Mouse (Mus musculus): ENCODE results near the gene Ostn.

Ostn gene

DNA sequence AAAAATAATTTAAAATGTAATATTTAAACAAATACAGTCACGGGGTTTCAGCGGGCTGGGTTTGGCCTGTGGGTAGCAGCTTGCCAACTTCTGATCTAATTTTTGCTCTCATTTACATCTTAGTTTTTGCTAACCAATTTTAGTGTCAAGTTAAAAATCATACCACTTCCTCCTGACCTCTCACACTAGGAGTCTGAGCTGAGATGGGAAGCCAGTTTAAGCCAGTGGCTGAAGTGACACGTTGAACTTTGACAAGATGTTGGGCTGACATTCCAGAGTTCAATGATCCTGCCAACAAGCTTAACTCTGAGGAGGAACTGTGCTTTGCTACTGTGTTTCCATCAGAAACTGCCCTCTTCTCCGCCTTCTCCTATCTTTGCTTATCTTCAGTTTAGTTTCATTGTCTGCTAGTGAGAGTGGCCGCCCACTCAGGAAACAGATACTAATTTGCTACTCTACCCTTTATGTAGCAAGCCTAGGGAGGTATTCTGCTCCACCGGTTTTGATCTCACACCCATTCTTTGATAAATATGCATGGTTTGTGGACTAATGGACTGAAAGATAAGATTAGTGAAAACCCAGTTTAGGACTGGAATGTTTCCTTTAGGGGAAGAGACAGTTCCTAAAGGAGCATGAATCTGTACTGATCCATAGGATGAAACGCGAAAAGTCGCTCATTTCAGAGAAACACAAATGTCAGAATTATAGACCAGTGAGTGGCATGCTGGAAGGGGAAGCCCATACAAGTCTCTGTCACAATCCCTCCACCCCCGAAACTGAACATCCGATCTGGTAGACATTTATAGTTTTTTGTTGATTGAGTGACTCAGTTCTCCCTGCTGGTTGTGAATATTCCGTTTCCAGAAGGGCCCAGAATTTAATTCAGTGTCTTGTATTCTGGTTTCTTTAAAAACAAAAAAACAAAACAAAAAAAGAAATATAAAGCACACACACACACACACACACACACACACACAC is 80.6 kb downstream of the Ostn start:
- peak; percentile 6 for DNase-seq (ENCODE audit: low spot score)

DNA sequence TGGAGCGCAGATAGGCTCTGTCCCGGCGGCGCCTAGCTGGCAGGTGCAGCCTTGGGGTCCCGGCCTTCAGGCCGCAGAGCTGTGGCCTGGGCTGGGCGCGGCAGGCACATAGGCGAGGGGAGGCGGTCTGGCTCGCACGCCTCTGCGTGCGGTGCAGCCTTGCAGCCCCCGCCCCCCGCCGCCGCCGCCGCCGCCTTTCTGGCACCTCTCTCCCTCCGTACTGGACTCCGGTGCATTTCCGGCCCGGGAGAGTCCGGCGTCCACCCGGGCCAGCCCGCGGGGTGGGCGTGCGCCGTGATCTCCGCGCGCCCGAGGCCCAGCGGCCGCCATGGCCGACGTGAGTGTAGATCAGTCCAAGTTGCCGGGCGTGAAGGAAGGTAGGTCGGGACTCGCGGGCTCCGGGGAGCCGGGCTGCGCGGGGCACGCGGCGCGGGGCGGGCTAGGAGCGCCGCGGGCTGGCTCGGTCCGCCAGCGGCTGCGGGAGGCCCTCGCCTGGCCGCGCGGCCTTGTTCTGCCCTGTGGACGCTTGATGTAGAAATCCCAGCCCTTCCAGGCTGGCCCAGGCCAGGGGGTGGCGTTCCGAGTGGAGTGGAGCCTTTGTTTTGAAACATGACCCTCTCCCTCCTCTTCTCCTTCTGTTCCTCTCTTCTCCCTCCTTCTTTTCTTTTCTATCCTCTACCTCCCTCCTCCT is 81.6 kb downstream of the Ostn start, which contains the start of gene Ccdc50:
Gene Ccdc50 (plus strand): TSS at position 109 of the 691 bp plus-strand sequence.
- DNase-seq (ENCODE audit: low spot score) = peak; percentile 84

DNA sequence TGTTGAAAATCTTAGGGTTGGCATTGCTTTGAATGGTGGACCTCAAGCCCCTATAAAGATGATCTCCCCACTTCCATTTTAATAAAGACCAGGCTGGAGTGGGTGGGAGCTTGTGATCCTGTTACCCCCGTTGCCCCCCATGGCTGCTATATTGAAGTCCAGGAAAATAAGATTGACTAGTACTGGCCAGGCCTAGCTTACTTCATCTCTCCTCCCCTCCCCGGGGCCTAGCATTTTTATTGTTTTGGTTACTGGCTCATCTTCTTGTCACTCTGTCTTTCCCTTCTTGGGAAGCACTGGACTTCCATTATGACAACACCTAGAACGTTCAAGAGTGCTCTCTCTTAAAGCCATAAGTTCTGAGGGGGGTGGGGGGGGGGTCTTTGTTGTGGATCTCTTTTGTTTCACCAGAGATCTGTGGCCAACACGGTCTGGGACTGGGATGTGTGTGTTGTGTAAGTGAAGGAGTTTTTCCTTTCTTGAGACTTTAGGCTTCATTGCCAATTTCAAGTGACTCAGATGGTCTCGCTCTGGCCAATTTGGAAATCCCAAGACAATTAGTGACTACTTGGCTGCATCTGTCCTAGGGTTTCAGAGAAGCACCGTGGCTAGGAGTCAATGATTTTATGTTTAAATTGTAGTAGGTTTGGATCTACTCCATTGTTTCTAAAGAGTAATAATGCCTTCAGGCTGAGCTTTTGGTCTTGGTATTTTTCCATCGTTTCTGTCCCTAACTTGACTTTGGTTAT is 82.4 kb downstream of the Ostn start:
- DNase-seq (ENCODE audit: low spot score) = peak; percentile 10

DNA sequence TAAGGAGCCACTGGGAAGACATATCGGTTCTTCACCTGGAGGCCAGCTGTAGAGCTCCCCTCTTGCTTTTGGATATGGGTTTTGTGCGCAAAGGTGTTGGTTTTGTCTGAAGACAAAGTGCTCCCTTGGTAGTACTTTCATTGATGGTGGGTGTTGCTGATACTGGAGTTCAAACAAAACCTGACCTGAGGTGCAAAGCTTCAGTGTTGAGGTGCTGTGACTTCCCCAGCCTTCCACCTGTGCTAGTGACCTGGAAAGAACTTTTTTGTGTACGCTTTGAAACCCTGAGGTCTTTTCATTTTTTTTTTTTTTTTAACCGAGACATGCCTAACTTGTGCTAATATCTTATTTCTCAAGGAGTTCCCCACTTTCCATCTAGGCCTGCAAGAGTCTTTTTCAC is 83.0 kb downstream of the Ostn start:
- no peak for DNase-seq (ENCODE audit: low spot score)

DNA sequence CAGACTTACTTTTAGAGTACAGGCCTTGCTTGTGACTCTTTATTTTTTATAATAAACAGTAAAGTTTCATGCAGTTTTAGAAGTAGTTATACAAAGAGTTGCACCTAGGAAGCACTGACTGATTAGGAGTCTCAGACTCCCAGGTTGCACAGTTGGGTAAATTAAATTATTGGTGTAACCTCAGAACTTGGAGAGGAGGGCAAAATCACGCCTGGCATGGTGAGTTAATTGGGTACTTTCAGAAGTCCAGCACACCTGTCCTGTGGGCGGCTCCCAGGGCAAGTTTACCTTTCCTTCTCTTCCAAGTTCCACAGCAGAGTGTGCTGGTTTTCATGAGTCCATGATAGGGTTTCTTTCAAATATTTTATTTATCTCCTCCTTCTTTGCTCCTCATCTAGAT is 84.6 kb downstream of the Ostn start:
- no peak for DNase-seq (ENCODE audit: low spot score)

DNA sequence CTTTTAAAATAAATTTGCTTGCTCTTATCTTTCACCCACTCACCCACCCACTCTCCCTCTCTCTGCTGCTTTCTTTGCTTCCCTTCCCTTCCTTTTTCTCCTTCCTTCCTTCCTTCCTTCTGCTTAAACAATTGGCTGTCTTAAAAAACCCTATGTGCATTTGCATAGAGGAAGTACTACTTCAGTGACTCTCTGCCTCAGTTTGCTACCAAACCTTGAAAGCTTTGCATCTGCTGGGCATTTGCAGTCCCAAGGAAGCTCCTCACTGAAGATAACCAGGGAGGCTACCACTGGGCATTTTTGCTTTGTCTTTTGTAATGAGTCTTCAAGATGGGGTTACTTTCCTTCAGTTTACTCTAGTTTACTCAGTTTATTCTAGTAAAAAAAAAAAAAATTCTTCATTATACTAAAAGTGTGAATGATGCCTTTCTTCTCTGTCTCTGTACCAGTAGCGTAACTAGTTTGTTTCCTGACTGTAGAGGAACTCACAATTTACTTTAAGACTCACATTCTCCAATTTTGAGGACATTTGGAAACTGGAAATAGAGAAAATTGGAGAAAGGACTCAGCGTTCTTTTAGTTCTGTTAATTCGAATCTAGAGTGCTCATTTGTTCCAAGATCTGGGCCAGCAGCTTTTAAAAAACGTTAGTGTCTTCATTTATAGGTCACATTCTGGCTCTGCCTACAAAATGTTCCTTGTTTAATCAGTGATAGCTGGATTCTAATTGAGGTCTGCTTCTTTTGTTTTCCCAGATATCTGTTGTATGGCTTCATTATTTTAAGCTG is 88.2 kb downstream of the Ostn start:
- DNase-seq (ENCODE audit: low spot score) = no peak

DNA sequence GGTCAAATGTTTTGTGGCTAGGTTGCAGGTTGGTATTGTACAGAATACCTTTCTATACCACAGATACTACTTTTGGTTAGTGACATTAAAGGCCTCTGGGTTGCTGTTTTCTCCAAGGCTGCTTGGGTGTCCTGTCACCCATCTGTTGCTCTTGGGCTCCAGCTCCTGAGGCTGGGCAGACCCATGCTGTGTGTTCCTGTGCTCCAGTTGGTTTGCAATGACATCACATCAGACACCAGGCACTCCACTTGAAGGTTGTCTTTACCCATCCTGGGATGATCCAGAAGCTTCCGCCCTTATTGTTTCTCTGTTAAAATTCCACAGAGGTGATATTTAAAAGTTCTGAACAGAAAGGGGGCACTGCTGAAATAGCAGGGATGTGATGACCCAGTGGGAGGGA is 89.7 kb downstream of the Ostn start:
- DNase-seq (ENCODE audit: low spot score) = no peak

DNA sequence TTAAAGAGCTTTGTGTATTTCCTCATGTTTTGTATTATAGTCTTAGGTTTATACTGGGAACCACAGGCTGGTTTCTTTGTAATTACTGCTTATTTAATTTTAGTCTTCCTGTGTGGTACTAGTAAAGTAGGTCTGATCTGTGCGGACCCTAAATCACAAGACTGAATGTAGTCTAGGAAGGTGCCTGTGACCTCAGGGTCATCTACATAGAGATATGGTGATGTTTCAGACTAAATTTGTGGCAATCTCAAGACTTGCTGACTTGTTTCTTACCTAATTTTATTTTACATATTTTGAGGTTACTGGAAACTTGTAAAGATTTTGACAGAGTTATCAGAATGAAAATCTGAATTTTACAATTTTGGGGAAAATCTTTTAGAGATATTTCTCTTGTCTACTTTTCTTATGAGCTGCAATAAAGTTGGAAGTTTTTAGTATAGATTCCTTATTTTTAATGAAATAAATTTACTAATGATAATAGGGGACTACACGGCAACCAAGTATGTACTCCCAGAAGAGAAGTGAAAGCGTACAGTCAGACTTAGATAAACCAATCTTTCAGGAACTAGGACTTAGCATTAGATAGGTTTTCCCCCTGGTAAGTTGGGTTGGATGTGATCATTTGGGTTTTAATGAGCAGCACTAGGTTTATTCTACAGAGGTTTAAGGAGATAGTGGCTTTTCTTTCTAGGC is 91.9 kb downstream of the Ostn start:
- no peak for DNase-seq (ENCODE audit: low spot score)

DNA sequence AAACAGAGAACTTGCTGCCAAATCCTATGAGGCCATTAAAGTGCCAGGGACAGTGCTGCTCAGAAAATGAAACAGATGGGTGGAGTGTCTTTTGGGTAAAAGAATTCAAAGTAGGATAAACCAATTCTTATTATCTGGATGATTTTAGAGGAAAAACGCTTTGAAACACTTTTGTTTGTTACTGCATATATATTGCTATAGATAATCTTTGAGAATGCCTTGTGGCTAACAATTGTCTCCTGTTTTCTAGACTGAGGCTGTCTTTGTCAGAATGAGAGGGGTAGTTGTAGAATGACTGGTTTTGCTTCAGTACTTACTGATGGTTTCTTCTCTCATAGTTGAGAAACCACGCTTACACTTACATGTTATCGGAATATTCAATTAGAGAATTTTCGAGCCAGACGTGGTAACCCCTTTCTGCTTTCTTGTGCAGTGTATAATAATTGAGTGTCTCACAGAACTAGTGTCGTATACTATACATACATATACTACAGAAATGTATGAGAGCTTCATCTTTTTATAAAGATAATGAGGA is 92.5 kb downstream of the Ostn start:
- DNase-seq (ENCODE audit: low spot score) = no peak
